Mouse (Mus musculus) embryonic facial prominence, embryonic 12.5 days (tissue): ENCODE data around the gene Ppargc1a. TPM values are rescaled to one million over a fixed set of nuclear protein-coding genes. Genes with fewer than 3 reads are reported as not detected.

ENCODE experiments used
- ATAC-seq: fragments of 200-750 bp; cut with Nextera tagmentation; 2 replicates; pipeline ENCODE4 v1.8.0; 2017; ENCODE audit not compliant: insufficient number of reproducible peaks, insufficient read depth, low FRiP score, low TSS enrichment
- H3K27ac ChIP-seq: fragments of 300-500 bp; sonication (generic); 2 replicates; pipeline ENCODE4 v1.5.1; 2016; ENCODE audit warnings: mild to moderate bottlenecking
- H3K27me3 ChIP-seq: fragments of 300-500 bp; sonication (generic); 2 replicates; pipeline ENCODE4 v1.6.1; 2016; ENCODE audit warnings: mild to moderate bottlenecking, moderate library complexity
- H3K36me3 ChIP-seq: fragments of 300-500 bp; sonication (generic); 2 replicates; pipeline ENCODE4 v1.6.1; 2016; ENCODE audit warnings: mild to moderate bottlenecking
- H3K4me1 ChIP-seq: fragments of 300-500 bp; sonication (generic); 2 replicates; pipeline ENCODE4 v1.6.1; 2016
- H3K4me2 ChIP-seq: fragments of 300-500 bp; sonication (generic); replicated peaks from 2 replicates; pipeline ENCODE4 v1.6.1; 2016; ENCODE audit warnings: mild to moderate bottlenecking, moderate library complexity
- H3K4me3 ChIP-seq: fragments of 300-500 bp; sonication (generic); 2 replicates; pipeline ENCODE4 v1.5.1; 2016; ENCODE audit warnings: mild to moderate bottlenecking
- H3K9ac ChIP-seq: fragments of 300-500 bp; sonication (generic); 2 replicates; pipeline ENCODE4 v1.6.1; 2016; ENCODE audit warnings: mild to moderate bottlenecking, moderate library complexity
- H3K9me3 ChIP-seq: fragments of 300-500 bp; sonication (generic); 2 replicates; pipeline ENCODE4 v1.6.1; 2016; ENCODE audit warnings: mild to moderate bottlenecking, moderate library complexity
- WGBS: fragments of 180-500 bp; shearing (Covaris S2); methylation state at CpG from one replicate; pipeline ENCODE4 v1.1.7; 2016; 5-methylcytosine and 5-hydroxymethylcytosine counted together
- polyA plus RNA-seq: library from polyadenylated mRNA; unstranded; fragments of >200 nt; fragmentation: Nextera tagmentation; extraction: Ambion mirVana; gene quantifications from 2 replicates; pipeline ENCODE4 v1.2.1, GENCODE M21; 2016

Gene Ppargc1a
- polyA plus RNA-seq, 1 experiment from 2014 or later, result 4.2 TPM

DNA sequence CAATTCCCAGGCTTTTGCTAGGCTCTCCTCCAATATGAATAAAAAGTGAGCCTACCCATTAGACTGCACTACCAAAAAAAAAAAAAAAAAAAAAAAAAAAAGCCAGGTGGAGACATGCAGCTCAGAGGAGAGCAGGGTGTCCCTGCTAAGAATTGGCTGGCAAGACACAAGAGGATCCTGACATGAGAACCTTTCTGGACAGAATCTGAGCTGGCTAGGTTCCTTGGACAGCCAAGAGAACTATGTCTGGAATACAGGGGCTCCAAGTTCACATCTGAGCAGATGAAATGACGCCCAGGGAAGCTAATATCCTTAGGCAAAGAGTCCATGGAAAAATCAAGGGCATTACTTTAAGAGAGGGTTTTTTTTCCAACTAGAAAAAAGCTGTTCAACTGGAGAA lies 33.1 kb downstream of the Ppargc1a start:
- Histone ChIP-seq H3K4me3 (no peak overlapping the region), H3K4me2 (no peak overlapping the region), H3K36me3 (no peaks in the 10 kb centered on the region), H3K27ac (no peak overlapping the region), H3K27me3 (no peaks in the 10 kb centered on the region), H3K9me3 (no peaks in the 10 kb centered on the region), H3K9ac (no peak overlapping the region), H3K4me1 (no peaks in the 10 kb centered on the region)
- WGBS, result 72% methylated on average over 1 of the region's 1 CpGs
- no peak for ATAC-seq

GRCm38 (mm10) chr5:51531286-51531685 lies 36.2 kb downstream of the Ppargc1a start:
- Histone ChIP-seq H3K27ac (no peak overlapping the region), H3K4me1 (no peaks in the 10 kb centered on the region), H3K9me3 (no peaks in the 10 kb centered on the region), H3K27me3 (no peaks in the 10 kb centered on the region), H3K4me2 (no peak overlapping the region), H3K9ac (no peak overlapping the region), H3K4me3 (no peak overlapping the region), H3K36me3 (no peaks in the 10 kb centered on the region)
- no peak for ATAC-seq
- WGBS, result 91% methylated on average over 1 of the region's 1 CpGs

GRCm38 (mm10) chr5:51529444-51529843 lies 38.1 kb downstream of the Ppargc1a start:
- Histone ChIP-seq H3K9ac (no peak overlapping the region), H3K36me3 (no peaks in the 10 kb centered on the region), H3K9me3 (no peaks in the 10 kb centered on the region), H3K27me3 (no peaks in the 10 kb centered on the region), H3K4me1 (no peaks in the 10 kb centered on the region), H3K4me2 (no peak overlapping the region), H3K27ac (no peak overlapping the region), H3K4me3 (no peak overlapping the region)
- WGBS, result 75% methylated on average over 2 of the region's 2 CpGs
- ATAC-seq, result no peak

DNA sequence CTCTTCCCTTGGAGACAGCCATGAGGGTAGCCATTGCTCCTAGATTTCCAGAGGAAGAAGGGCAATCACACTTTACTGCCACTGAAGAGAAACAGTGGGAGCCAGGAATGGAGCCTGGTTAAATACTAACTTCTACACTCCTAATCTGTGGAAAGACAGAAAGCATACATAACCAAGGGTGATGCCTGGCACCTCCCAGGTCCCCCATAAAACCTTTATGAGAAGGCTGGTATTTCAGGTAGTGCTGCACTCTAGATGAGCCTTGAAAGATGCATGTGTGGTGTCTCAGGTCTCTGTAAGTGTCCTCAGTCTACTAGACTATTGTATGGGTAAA lies 39.4 kb downstream of the Ppargc1a start:
- no peak overlapping the region for H3K27ac ChIP-seq
- H3K4me3 ChIP-seq, result no peak overlapping the region
- H3K4me1 ChIP-seq, result no peaks in the 10 kb centered on the region
- no peak for ATAC-seq
- H3K27me3 ChIP-seq, result no peaks in the 10 kb centered on the region
- no peaks in the 10 kb centered on the region for H3K9me3 ChIP-seq
- no peaks in the 10 kb centered on the region for H3K36me3 ChIP-seq
- no peak overlapping the region for H3K9ac ChIP-seq
- no peak overlapping the region for H3K4me2 ChIP-seq

- Histone ChIP-seq H3K4me1 (no peaks in the 10 kb centered on the region), H3K36me3 (no peaks in the 10 kb centered on the region), H3K9me3 (no peaks in the 10 kb centered on the region), H3K27me3 (no peaks in the 10 kb centered on the region), H3K4me3 (no peak overlapping the region), H3K4me2 (no peak overlapping the region), H3K9ac (no peak overlapping the region), H3K27ac (no peak overlapping the region)
- ATAC-seq, result no peak
- 82% methylated on average over 5 of the region's 5 CpGs for WGBS
Observed at GRCm38 (mm10) chr5:51527498-51528164, 39.9 kb downstream of the Ppargc1a start.

GRCm38 (mm10) chr5:51525858-51526257 lies 41.7 kb downstream of the Ppargc1a start:
- WGBS, result 83% methylated on average over 2 of the region's 2 CpGs
- no peak overlapping the region for H3K9ac ChIP-seq
- ATAC-seq, result no peak
- no peaks in the 10 kb centered on the region for H3K27me3 ChIP-seq
- no peak overlapping the region for H3K4me3 ChIP-seq
- H3K9me3 ChIP-seq, result no peaks in the 10 kb centered on the region
- no peaks in the 10 kb centered on the region for H3K4me1 ChIP-seq
- no peak overlapping the region for H3K4me2 ChIP-seq
- H3K36me3 ChIP-seq, result no peaks in the 10 kb centered on the region
- H3K27ac ChIP-seq, result no peak overlapping the region

GRCm38 (mm10) chr5:51520807-51521206 lies 46.7 kb downstream of the Ppargc1a start:
- Histone ChIP-seq H3K4me2 (no peak overlapping the region), H3K27me3 (no peaks in the 10 kb centered on the region), H3K4me3 (no peak overlapping the region), H3K36me3 (no peaks in the 10 kb centered on the region), H3K4me1 (no peaks in the 10 kb centered on the region), H3K9ac (no peak overlapping the region), H3K27ac (no peak overlapping the region), H3K9me3 (no peaks in the 10 kb centered on the region)
- ATAC-seq, result no peak
- WGBS, result 81% methylated on average over 3 of the region's 3 CpGs

DNA sequence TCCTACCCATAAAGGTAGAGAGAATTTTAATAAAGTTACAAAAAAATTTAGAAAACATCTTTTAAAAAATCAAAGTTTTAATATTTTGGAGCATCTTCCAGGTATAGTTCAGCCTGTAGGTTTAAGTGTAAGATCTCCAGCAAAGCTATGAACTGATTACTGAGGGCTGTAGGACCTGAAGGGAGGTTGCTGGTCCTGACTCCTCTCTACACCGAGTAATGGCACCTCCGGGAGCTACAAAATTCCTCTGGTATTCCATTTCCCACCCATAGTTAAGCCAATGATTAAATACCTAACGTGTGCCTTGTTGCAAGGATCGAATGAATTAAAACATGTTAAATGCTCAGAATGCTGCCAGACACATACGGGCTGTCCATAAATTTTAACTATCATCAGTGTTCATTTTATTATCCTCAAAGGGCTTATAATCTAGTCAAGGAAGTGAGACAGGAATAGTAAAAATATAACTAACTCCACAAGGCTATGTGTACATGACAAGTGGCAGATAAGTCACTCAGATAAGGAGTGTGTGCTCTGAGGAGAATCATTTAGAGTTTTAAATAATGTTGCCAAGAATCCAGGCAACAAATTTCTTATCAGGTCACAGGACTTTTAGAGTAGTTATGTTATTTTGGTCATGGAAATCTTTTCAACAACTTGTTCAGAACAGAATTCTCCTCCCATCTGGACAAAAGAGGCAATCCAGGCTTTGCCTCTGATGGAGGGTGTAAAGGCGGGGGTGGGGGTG lies 49.9 kb downstream of the Ppargc1a start:
- WGBS, result 85% methylated on average over 6 of the region's 6 CpGs
- Histone ChIP-seq H3K4me1 (no peaks in the 10 kb centered on the region), H3K9ac (no peak overlapping the region), H3K27me3 (no peaks in the 10 kb centered on the region), H3K4me3 (no peak overlapping the region), H3K27ac (no peak overlapping the region), H3K36me3 (no peaks in the 10 kb centered on the region), H3K9me3 (no peaks in the 10 kb centered on the region), H3K4me2 (no peak overlapping the region)
- no peak for ATAC-seq

- H3K4me3 ChIP-seq, result no peak overlapping the region
- H3K4me2 ChIP-seq, result no peak overlapping the region
- no peaks in the 10 kb centered on the region for H3K27me3 ChIP-seq
- no peak for ATAC-seq
- H3K27ac ChIP-seq, result no peak overlapping the region
- WGBS, result 52% methylated on average over 2 of the region's 2 CpGs
- H3K9ac ChIP-seq, result no peak overlapping the region
- H3K36me3 ChIP-seq, result no peaks in the 10 kb centered on the region
- no peaks in the 10 kb centered on the region for H3K4me1 ChIP-seq
- H3K9me3 ChIP-seq, result no peaks in the 10 kb centered on the region
Observed at GRCm38 (mm10) chr5:51504654-51505053, 62.9 kb downstream of the Ppargc1a start.

DNA sequence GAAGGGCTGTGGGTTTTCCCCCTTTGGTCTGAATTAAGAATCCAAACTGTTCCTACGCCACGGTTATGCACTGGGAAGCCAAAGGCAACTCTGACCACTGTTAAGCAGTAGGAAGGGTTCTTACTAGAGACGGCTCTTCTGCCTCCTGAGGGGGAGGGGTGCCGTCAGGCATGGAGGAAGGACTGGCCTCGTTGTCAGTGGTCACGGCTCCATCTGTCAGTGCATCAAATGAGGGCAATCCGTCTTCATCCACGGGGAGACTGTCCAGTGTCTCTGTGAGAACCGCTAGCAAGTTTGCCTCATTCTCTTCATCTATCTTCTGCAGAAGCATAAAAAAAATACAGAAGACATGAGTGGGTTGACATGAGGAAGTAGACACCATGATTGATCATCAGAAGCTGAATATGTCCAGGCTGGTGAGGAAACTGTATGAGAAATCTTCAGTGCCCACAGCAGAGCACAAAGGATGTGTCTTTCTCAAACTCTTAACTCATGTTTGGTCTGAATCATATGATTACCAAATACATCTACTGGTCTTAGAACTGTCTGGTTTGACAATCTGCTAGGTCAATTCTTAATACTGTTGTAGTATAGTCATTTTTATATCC lies 69.5 kb downstream of the Ppargc1a start:
- no peak for ATAC-seq
- Histone ChIP-seq H3K9me3 (no peaks in the 10 kb centered on the region), H3K4me3 (no peak overlapping the region), H3K9ac (no peak overlapping the region), H3K27ac (no peak overlapping the region), H3K4me1 (0 out of 2 replicates have a peak, but pooled peaks cover 4% of the 10 kb centered on the region), H3K4me2 (no peak overlapping the region), H3K36me3 (no peaks in the 10 kb centered on the region), H3K27me3 (no peaks in the 10 kb centered on the region)
- 58% methylated on average over 9 of the region's 9 CpGs for WGBS

DNA sequence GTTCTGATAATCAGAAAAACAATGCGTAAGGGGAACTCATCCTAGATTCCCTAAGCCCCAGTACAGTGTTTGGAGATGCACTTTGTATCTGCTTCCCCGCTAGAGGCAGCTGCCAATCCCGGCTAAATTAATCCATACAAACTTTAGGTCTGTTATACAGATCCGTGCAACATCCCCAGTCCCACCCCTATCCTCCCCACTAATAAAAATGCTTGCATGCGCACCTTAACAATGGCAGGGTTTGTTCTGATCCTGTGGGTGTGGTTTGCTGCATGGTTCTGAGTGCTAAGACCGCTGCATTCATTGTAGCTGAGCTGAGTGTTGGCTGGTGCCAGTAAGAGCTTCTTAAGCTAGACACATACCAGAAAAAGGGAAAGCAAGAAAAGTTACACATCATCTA lies 72.1 kb downstream of the Ppargc1a start:
- 0 out of 2 replicates have a peak, but pooled peaks cover 4% of the 10 kb centered on the region for H3K4me1 ChIP-seq
- H3K9ac ChIP-seq, result no peak overlapping the region
- H3K36me3 ChIP-seq, result no peaks in the 10 kb centered on the region
- H3K27me3 ChIP-seq, result no peaks in the 10 kb centered on the region
- ATAC-seq, result no peak
- H3K4me2 ChIP-seq, result no peak overlapping the region
- H3K27ac ChIP-seq, result no peak overlapping the region
- 57% methylated on average over 6 of the region's 6 CpGs for WGBS
- H3K4me3 ChIP-seq, result no peak overlapping the region
- H3K9me3 ChIP-seq, result no peaks in the 10 kb centered on the region

GRCm38 (mm10) chr5:51494358-51494876 lies 73.1 kb downstream of the Ppargc1a start:
- WGBS, result 73% methylated on average over 15 of the region's 15 CpGs
- H3K4me3 ChIP-seq, result no peak overlapping the region
- H3K36me3 ChIP-seq, result no peaks in the 10 kb centered on the region
- H3K4me1 ChIP-seq, result 0 out of 2 replicates have a peak, but pooled peaks cover 4% of the 10 kb centered on the region
- no peaks in the 10 kb centered on the region for H3K9me3 ChIP-seq
- no peak overlapping the region for H3K4me2 ChIP-seq
- no peak overlapping the region for H3K27ac ChIP-seq
- H3K27me3 ChIP-seq, result no peaks in the 10 kb centered on the region
- ATAC-seq, result no peak
- no peak overlapping the region for H3K9ac ChIP-seq
